Mouse (Mus musculus) ES-E14 (cell line): ENCODE data around the gene Vsir.

Experiments used
- CHD2 ChIP-seq: IDR thresholded peaks from 2 replicates; pipeline ENCODE4 v1.6.1; 2014; ENCODE audit warnings: mild to moderate bottlenecking, low read depth, low read length, inconsistent platforms
- HCFC1 ChIP-seq: IDR thresholded peaks from 2 replicates; pipeline ENCODE4 v1.6.1; 2012; ENCODE audit warnings: low read length, inconsistent platforms, borderline replicate concordance; ENCODE audit not compliant: insufficient read depth
- MAFK ChIP-seq: IDR thresholded peaks from 2 replicates; pipeline ENCODE4 v1.6.1; 2014; ENCODE audit warnings: mild to moderate bottlenecking, low read depth, low read length, inconsistent platforms; ENCODE audit not compliant: insufficient read depth
- ZC3H11A ChIP-seq: IDR thresholded peaks from 2 replicates; pipeline ENCODE4 v1.6.1; 2012; ENCODE audit warnings: low read depth, mild to moderate bottlenecking, inconsistent platforms, low read length, borderline replicate concordance
- ZNF384 ChIP-seq: IDR thresholded peaks from 2 replicates; pipeline ENCODE4 v1.6.1; 2012; ENCODE audit warnings: low read depth, low read length, inconsistent platforms

GRCm38 (mm10) chr10:60367904-60368303 is 21.3 kb downstream of the Vsir start:
- no peak for TF ChIP-seq CHD2
- no peak for TF ChIP-seq MAFK
- no peak for TF ChIP-seq ZC3H11A
- no peak for TF ChIP-seq HCFC1
- no peak for TF ChIP-seq ZNF384
